Mouse (Mus musculus) activated CD4-positive, CD25-positive, alpha-beta regulatory T cell, adult 4 months (primary cell): ENCODE measurements around the gene Il25. TPM values are rescaled to one million over a fixed set of nuclear protein-coding genes. Genes with fewer than 3 reads are reported as not detected.

ENCODE experiments used
- ATAC-seq: one replicate; pipeline ENCODE4 v1.8.0; 2017
- polyA plus RNA-seq, 2 experiments: library from polyadenylated mRNA; unstranded; fragments of 100-300 nt; shearing (Covaris generic); gene quantifications; one replicate each; pipeline ENCODE4 v1.2.1; 2017

Il25 gene
- polyA plus RNA-seq, result not detected

GRCm38 (mm10) chr14:54932645-54933150 is at the start of gene Il25:
Gene Il25 (plus strand): TSS chr14:54932695.
- no peak for ATAC-seq

DNA sequence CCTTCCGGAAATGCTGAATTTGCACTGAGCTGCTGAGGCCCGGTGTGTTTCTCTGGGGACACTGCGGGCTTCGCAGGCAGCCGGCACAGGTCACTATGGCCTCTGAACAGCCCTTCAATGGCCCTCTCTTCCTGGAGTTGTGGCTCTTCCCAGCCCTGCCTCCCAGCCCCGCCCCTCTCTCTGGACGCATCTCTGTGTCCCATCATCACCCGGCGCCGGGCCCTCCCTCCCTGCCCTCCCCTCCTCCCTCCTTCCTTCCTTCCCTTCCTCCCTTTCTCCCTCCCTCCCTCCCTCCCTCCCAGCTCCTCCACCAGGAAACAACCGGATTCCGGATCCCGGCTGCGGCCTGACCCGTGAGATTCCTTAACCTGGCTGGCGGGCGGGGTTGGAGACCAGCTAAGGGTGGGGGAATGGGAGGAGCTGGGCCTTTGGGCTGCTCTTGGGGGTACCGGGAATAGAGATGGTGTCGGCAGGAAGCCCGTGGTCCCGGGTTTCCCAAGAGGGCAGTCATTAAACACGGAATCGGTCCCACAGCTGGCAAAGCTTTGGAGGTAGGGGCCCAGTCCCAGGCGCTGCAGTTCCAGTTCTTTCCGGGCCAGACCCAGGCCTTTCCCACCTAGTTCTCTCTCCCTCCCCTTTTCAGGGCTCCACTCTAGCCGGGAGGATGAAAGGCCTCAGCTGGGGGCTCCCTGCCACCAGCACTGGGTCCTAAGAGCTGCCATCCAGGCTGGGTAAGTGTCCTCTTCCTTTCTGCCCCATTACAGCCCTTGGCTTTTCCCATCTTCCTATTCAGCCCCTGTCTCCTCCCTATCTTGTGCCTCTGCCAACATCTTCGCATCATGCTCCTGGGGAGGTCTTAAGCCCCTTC is 49.1 kb upstream of the Il25 start, which contains the start of the genes Bcl2l2 and Gm20521:
Bcl2l2 (plus strand) TSS at position 224 of the 868 bp plus-strand sequence.
Gm20521 (plus strand) TSS at position 288 of the 868 bp plus-strand sequence.
- ATAC-seq, result no peak

GRCm38 (mm10) chr14:54884022-54884712 is 48.3 kb upstream of the Il25 start:
- ATAC-seq, result no peak

DNA sequence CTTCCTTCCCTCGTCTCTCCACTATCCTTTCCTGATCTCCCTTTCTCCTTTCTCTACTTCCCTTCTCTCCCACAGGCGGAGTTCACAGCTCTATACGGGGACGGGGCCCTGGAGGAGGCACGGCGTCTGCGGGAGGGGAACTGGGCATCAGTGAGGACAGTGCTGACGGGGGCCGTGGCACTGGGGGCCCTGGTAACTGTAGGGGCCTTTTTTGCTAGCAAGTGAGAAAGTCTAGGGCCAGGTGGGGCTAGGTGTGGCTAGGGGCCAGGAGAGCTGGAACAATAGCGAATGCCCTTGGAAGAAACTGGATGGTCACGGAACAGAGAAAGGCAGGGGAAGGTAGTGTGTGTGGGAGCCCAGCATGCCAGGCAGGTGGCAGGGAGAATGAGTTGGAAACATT is 47.2 kb upstream of the Il25 start:
- ATAC-seq, result no peak

DNA sequence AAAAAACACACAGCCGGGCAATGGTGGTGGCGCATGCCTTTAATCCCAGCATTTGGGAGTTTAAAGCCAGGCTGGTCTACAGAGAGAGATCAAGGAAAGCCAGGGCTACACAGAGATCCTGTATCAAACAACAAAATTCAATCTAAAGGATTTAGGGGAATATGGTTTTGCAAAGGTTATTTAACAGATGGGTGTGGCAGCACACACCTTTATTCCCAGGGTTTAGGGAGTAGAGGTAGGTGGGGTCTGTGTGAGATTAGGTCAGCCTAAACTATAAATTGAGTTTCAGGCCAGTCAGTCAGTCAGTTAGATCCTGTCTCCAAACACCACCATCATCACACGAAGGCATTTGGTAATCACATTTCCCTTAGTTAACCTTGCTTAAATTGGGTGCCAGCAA is 40.3 kb upstream of the Il25 start, which contains the start of gene Pabpn1:
Pabpn1 (plus strand) TSS at position 301 of the 400 bp plus-strand sequence.
- ATAC-seq, result no peak

DNA sequence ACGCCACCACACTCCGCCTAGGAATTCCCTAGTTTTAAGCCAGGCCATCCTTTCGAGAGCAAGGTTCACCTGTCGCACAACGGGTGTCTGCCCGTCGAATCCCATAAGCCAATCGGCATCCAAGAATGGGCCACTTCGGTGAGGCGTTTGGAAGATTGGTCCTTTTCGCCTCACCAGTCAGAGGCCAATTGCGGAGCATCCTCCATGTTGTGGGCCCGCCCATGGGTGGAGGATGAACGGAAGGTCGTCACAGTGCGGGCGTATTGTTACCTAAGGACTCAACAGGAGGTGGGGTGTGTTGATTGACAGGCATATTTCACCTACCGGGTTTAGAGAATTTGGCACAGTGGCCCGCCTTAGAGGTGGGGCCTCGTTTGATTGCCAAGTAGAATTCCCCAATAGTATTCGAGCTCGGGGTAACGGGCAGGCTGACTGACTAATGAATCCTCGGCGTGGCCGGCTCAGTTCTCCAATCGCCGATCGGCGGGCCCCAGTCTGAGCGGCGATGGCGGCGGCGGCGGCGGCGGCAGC is 38.8 kb upstream of the Il25 start:
- peak; percentile 99 for ATAC-seq

DNA sequence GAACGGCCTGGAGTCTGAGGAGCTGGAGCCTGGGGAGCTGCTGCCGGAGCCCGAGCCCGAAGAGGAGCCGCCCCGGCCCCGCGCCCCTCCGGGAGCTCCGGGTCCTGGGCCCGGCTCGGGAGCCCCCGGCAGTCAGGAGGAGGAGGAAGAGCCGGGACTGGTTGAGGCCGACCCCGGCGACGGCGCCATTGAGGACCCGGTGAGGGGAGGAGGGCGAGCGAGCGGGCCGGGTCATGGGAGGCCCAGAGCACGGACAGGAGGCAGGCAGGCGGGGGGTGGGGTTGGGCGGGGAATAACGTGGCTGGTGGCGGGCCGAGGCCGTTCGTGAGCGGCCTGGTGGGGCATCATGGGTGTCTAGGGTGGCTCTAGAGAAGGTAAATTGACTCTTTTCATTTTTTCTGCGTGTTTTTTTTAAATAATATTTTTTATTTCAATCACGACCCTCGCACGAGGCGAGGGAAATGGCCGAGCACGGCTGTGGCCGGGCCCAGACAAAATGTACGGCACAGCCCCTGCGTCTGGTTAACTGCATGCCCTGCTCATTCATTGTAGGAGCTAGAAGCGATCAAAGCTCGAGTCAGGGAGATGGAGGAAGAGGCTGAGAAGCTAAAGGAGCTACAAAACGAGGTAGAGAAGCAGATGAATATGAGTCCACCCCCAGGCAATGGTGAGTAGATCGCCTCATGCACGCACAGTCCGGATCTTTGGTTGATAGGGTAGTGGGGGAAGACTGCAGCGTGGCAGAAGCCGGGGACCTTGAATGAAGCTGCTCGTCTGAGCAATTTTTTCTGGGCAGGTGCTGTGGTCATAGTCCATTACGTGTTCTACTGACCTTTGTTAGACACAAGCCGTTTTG is 38.0 kb upstream of the Il25 start:
- no peak for ATAC-seq

- ATAC-seq, result no peak
These were observed 35.0 kb upstream of the Il25 start for GRCm38 (mm10) chr14:54897445-54897844.

DNA sequence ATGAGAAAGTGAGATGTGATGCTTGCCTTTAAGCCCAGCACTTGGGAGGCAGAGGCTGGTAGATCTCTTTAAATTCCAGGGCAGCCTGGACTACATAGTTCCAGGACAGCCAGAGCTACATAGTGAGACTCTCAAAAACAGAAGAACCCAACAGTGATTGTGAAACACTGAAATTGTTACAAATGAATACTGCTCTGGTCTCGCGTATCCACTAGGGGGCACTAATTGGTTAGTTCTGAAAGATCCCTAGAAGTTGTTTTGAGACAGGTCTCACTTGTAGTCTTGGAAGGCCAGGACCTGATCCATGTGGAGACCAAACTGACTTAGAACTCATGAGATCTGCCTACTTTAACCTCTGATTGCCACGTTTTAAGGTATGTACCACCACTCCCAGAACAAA is 32.1 kb upstream of the Il25 start:
- ATAC-seq, result peak; percentile 72

- ATAC-seq, result no peak
These were observed 28.9 kb upstream of the Il25 start for GRCm38 (mm10) chr14:54903641-54904040.

- no peak for ATAC-seq
These were observed 23.8 kb upstream of the Il25 start for GRCm38 (mm10) chr14:54908682-54909081.

DNA sequence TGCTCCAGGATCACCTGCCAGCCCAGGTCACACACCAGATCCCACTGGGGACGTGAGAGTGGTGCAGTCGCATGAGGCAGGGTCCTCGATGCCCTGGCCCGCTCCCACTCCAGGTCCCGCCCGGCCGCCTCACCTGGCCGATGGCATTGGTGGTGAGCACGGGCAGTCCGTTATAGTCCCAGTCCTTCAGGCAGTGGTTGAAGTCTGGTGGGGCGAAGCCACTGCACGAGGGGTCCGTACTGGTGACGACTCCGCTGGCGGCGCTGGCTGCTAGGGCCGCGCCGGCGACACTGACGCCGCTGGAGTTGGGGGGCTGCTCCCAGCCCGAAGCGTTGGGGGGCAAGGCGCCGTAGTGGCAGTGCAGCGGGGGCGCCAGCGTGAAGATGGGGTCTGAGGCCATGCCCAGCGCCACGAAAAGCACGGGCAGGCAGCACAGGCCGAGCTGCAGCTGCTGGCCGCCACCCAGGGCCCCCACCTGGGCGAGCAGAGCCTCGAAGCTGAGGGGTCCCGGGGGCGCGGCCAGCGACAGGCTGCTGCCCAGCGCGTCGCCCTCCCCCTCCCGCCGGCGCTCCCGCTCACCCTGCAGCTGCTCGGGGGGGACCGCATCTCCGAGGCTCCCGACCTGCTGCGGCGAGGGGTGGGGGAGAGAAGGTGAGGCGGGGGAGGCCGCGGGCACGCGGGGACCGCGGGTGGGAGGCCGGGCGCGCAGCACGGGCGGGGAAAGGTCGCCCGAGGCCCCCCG is 20.2 kb upstream of the Il25 start:
- ATAC-seq, result no peak

DNA sequence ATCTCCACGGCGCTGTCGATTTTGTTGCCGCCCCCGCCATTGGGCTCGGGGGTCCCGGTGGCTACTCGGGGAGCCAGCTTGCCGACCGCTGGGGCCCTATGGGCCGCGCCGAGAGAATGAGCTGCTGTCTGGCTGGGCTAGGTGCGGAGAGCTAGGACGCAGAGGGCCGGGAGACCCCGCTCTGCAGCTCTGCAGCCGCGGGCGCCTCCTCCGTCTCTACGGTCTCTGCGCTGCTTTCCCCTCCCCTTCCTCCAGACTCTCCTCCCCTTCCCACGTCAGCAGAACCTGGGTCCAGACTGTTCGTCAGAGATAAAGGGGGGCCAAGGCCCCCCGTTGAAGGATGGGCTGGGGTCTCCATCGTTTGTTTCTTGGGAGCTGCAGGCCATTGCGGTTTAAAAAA is 19.6 kb upstream of the Il25 start, which contains the start of gene Slc22a17:
Slc22a17 (minus strand) TSS at position 247 of the 400 bp plus-strand sequence.
- peak; percentile 32 for ATAC-seq

DNA sequence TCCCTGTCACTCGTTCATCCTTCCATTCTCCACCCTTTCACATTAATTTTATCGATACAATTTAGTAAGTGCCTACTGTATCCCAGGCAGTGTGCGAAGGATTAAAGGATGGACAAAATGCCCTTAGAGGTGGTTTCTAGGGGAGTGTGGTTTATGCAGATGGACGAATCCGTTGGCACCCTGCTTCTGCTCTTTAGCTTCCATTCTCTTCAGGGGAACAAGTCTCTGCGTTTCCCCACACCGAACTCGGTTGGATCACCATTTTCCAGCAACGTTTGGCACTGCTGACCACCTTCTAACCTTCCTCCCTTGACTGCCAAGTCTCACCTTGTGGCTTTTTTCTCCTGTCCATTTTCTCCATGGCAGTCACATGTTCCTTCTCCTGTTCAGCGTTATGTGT is 19.2 kb upstream of the Il25 start:
- no peak for ATAC-seq

DNA sequence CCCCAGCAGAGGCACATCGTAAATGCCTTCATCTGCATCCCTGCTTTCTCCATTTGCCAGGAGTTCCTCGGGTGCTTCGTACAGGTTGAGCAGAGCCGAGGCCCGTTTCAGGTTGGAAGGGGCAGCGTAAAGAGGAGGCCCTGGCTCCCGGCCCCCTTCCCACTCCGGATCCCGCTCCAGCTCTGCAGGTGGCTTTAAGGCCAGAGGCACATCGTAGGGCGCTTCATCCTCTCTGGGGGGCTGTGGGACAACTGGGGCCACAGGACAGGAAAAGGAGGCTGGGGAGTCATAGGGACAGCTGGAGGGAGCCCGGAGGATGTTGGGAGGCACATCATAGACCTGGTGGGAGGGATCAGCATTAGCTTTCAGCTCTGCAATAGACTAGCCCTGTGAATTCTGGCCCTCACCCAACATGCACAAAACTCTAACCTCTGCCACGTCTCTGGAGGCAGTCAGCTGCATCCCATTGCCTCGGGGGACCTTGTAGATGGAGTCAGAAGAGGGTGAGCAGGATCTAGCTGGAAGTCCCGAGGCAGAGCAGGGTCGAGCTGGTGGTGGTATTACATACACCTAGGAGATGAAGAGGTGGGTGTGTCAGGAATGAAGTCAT is 12.3 kb upstream of the Il25 start:
- ATAC-seq, result no peak

DNA sequence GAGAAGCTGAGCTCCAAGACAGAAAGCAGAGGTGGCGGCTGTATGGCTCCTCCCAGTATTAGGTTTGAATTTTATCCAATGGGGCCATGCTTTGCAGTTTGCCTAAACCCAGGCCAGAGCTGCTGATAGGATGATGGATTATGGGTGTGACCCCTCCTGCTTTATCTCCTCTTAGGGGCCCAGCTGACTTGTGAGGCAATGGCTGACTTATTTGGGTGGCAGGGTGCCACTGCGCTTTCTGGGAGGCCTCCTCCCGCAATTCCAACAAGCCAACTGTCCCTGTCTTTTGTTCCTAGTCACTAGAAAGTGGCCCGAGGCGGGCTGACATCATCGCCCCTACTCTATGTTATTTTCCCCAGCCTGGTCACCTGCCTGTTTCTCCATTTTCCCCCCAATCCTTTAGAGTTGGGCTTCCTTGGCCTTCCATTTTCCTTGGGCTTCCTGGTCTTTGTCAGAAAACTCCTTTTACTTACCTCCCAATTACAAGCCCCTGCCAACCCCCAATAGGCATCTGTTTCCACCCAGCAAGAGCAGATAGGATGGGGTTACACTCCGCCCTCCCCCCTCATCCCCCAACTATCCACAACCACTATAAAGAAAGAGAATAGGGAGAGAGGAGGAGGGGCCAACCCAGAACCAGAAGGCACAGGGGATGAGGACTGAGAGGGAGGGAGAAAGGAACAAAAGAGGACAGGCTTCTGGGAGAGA is 7.7 kb upstream of the Il25 start:
- ATAC-seq, result no peak

- no peak for ATAC-seq
These were observed 6.8 kb upstream of the Il25 start, which contains the start of gene Efs for GRCm38 (mm10) chr14:54925349-54926342. Gene Efs (minus strand): TSS chr14:54926126.

DNA sequence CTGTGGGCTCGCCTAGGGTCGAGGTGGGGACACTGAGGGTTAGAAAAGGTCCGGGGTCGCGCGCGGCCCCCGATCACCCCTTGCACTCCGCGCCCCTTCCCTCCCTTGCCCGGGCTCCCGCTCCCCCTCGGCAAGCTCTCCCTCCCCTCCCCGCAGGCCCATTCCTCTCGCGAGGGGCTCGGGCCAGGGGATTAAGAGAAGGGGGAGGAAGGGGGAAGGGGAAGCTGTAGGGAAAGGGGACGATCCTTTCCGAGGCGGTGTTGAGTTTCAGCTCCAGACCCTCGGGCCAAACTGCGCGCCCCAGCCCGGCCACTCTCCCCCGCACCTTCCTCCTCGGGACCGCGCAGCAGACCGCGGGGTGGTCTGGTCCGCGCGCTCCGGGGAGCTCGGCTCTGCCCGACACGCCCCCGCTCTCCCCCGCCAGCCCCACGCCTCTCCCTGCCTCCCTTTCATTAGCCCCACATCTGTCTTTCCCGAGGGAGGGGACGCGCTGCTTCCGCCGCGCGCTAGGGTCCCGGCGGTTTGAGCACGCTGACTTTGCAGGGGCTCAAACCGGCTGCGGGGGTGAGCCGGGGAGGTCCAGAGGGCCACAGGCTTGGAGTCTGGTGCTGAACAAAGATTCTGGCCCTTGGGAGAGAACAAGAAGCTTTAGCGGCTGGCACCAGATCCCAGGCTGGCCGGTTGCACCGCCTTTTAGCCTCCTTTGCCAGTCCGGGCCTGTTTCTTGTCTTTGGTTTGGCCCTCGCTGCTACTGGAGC is 5.9 kb upstream of the Il25 start:
- no peak for ATAC-seq
